Mouse (Mus musculus) forebrain, embryonic 11.5 days (tissue): ENCODE data around the gene Rfesd. TPM values are rescaled to one million over a fixed set of nuclear protein-coding genes. Genes with fewer than 3 reads are reported as not detected.

ENCODE experiments used
- ATAC-seq: fragments of 200-750 bp; cut with Nextera tagmentation; replicated peaks from 2 replicates; pipeline ENCODE4 v1.8.0; 2017; ENCODE audit warnings: moderate TSS enrichment; ENCODE audit not compliant: low FRiP score
- DNase-seq: peaks from one replicate; pipeline ENCODE4 v3.0.0-alpha.2; 2017; ENCODE audit warnings: low spot score
- H3K27ac ChIP-seq: fragments of 300-500 bp; sonication (generic); 2 replicates; pipeline ENCODE4 v1.5.1; 2014; ENCODE audit warnings: low read depth, low read length
- H3K27me3 ChIP-seq: fragments of 300-500 bp; sonication (generic); 2 replicates; pipeline ENCODE4 v1.6.1; 2014; ENCODE audit warnings: mild to moderate bottlenecking, low read length, mixed read lengths; ENCODE audit not compliant: control insufficient read depth, insufficient read depth
- H3K36me3 ChIP-seq: fragments of 300-500 bp; sonication (generic); 2 replicates; pipeline ENCODE4 v1.6.1; 2014; ENCODE audit warnings: mild to moderate bottlenecking, low read length, moderate library complexity, mixed read lengths; ENCODE audit not compliant: control insufficient read depth, insufficient read depth
- H3K4me1 ChIP-seq: fragments of 300-500 bp; sonication (generic); replicated peaks from 2 replicates; pipeline ENCODE4 v1.6.1; 2014; ENCODE audit warnings: low read length, mixed read lengths; ENCODE audit not compliant: control insufficient read depth, insufficient read depth
- H3K4me2 ChIP-seq: fragments of 300-500 bp; sonication (generic); 2 replicates; pipeline ENCODE4 v1.6.1; 2014; ENCODE audit warnings: low read depth, mild to moderate bottlenecking, low read length, moderate library complexity, mixed read lengths; ENCODE audit not compliant: severe bottlenecking
- H3K4me3 ChIP-seq: fragments of 300-500 bp; sonication (generic); 2 replicates; pipeline ENCODE4 v1.5.1; 2014; ENCODE audit warnings: low read depth, low read length
- H3K9ac ChIP-seq: fragments of 300-500 bp; sonication (generic); 2 replicates; pipeline ENCODE4 v1.6.1; 2014; ENCODE audit warnings: low read length
- H3K9me3 ChIP-seq: fragments of 300-500 bp; sonication (generic); 2 replicates; pipeline ENCODE4 v1.6.1; 2016; ENCODE audit warnings: low read length, mixed read lengths; ENCODE audit not compliant: control insufficient read depth
- WGBS: fragments of 180-500 bp; shearing (Covaris S2); extraction: QIAGEN DNeasy Blood & Tissue Kit; methylation state at CpG from one replicate; pipeline ENCODE4 v1.1.7; 2014; 5-methylcytosine and 5-hydroxymethylcytosine counted together
- polyA plus RNA-seq: library from polyadenylated mRNA; unstranded; fragments of >200 nt; fragmentation: Nextera tagmentation; extraction: Ambion mirVana; gene quantifications from 2 replicates; pipeline ENCODE4 v1.2.1, GENCODE M21; 2014

Gene Rfesd
- polyA plus RNA-seq, 1 experiment from 2014 or later = 22.9 TPM

GRCm38 (mm10) chr13:76056261-76056724 lies 37.8 kb upstream of the Rfesd start:
- peak; percentile 94 for ATAC-seq
- peak; percentile 87 for DNase-seq
- Histone ChIP-seq H3K4me3 (peak overlapping the region; percentile 48), H3K4me1 (peaks cover 4% of the 10 kb centered on the region; the same call in 1 of the 2 replicates), H3K9ac (peak overlapping the region; percentile 45), H3K9me3 (no peaks in the 10 kb centered on the region), H3K4me2 (peak overlapping the region; percentile 77), H3K27me3 (peaks cover 31% of the 10 kb centered on the region), H3K36me3 (no peaks in the 10 kb centered on the region), H3K27ac (no peak overlapping the region)
- 0% methylated on average over 34 of the region's 34 CpGs for WGBS

GRCm38 (mm10) chr13:76055391-76056232 lies 37.1 kb upstream of the Rfesd start:
- ATAC-seq (peak; percentile 58), DNase-seq (peak; percentile 76)
- Histone ChIP-seq H3K36me3 (no peaks in the 10 kb centered on the region), H3K27me3 (peaks cover 31% of the 10 kb centered on the region), H3K4me1 (peaks cover 4% of the 10 kb centered on the region; the same call in 1 of the 2 replicates), H3K9ac (peak overlapping the region; percentile 45), H3K27ac (no peak overlapping the region), H3K4me3 (peak overlapping the region; percentile 48), H3K4me2 (peak overlapping the region; percentile 77), H3K9me3 (no peaks in the 10 kb centered on the region)
- WGBS = under 1% methylated on average over 56 of the region's 59 CpGs

DNA sequence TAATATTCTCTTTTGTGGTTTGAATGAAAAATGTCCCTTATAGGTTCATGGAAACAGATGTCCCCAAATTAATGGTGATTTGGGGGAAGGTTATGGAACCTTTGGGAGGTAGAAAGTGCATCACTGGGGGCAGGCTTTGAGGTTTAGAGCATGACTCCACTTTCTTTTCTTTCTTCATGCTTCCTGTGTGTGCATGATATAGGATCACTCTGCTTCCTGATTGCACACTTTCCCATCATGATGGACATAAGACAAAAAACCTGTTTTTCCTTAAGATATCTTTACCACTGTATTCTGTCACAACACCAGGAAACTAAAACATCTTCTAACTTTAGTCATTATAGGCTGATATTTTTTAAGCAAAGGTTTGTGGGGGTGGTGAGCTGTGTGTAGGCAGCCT lies 26.5 kb upstream of the Rfesd start:
- H3K4me1 ChIP-seq = no peaks in the 10 kb centered on the region
- no peaks in the 10 kb centered on the region for H3K36me3 ChIP-seq
- H3K9ac ChIP-seq = no peak overlapping the region
- DNase-seq (no peak), ATAC-seq (no peak)
- H3K4me3 ChIP-seq = no peak overlapping the region
- H3K27me3 ChIP-seq = no peaks in the 10 kb centered on the region
- H3K4me2 ChIP-seq = no peak overlapping the region
- H3K9me3 ChIP-seq = no peaks in the 10 kb centered on the region
- H3K27ac ChIP-seq = no peak overlapping the region

DNA sequence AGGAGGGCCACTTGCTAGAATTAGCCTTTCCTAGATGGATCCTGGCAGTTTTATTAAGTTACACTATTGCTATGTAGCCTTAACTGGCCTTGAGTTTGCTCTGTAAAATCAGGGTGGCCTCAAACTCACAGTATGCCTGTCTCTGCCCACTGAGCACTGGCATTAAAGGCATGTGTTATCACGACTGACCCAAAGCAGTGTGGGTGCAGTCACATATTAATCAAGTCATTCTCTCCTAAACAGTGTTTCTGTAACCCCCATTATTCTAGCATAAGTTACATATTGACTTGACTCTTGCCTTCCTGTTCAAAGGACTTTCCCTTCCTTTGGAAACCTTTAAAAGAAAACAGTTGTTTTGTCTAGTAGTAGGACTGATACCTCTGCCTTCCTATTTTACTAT lies 23.9 kb upstream of the Rfesd start:
- Histone ChIP-seq H3K36me3 (no peaks in the 10 kb centered on the region), H3K4me2 (no peak overlapping the region), H3K4me1 (no peaks in the 10 kb centered on the region), H3K27ac (no peak overlapping the region), H3K4me3 (no peak overlapping the region), H3K9me3 (no peaks in the 10 kb centered on the region), H3K27me3 (no peaks in the 10 kb centered on the region), H3K9ac (no peak overlapping the region)
- 59% methylated on average over 1 of the region's 1 CpGs for WGBS
- no peak for ATAC-seq
- DNase-seq = no peak

DNA sequence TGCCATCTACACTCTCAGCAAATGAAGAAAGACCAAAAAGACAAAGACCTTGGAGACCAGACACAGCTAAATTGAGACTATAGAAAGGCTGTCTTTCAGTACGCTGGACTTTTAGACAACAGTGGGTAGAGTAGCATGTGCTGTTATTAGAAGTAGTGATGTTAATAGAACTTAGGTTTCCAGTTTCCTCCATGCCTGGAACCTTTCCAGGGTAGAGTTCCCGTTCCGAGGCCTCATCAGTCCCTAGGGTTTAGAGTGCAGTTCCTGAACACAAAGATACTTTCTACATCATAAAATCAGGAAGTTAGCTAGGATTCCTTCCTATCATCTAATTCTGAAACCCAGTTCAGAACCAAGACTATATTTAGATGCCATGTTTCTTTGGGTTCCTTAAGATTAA lies 6.1 kb upstream of the Rfesd start:
- Histone ChIP-seq H3K9me3 (no peaks in the 10 kb centered on the region), H3K4me1 (no peaks in the 10 kb centered on the region), H3K27ac (no peak overlapping the region), H3K4me3 (no peak overlapping the region), H3K36me3 (no peaks in the 10 kb centered on the region), H3K27me3 (no peaks in the 10 kb centered on the region), H3K9ac (no peak overlapping the region), H3K4me2 (no peak overlapping the region)
- DNase-seq (no peak), ATAC-seq (no peak)
- WGBS = 89% methylated on average over 3 of the region's 3 CpGs

GRCm38 (mm10) chr13:76021782-76022181 lies 3.3 kb upstream of the Rfesd start:
- Histone ChIP-seq H3K9ac (no peak overlapping the region), H3K4me3 (no peak overlapping the region), H3K9me3 (no peaks in the 10 kb centered on the region), H3K27ac (no peak overlapping the region), H3K4me1 (no peaks in the 10 kb centered on the region), H3K27me3 (no peaks in the 10 kb centered on the region), H3K36me3 (no peaks in the 10 kb centered on the region), H3K4me2 (no peak overlapping the region)
- ATAC-seq = no peak
- no peak for DNase-seq
- WGBS = 88% methylated on average over 2 of the region's 2 CpGs

- peak overlapping the region; percentile 78; the same call in 1 of the 2 replicates for H3K4me2 ChIP-seq
- H3K36me3 ChIP-seq = no peaks in the 10 kb centered on the region
- H3K9me3 ChIP-seq = no peaks in the 10 kb centered on the region
- no peak overlapping the region; the same call in 1 of the 2 replicates for H3K9ac ChIP-seq
- ATAC-seq (peak; percentile 64), DNase-seq (no peak)
- H3K4me1 ChIP-seq = no peaks in the 10 kb centered on the region
- H3K27me3 ChIP-seq = no peaks in the 10 kb centered on the region
- 48% methylated on average over 5 of the region's 5 CpGs for WGBS
- H3K27ac ChIP-seq = no peak overlapping the region
- H3K4me3 ChIP-seq = peak overlapping the region; percentile 72
Measured at GRCm38 (mm10) chr13:76018844-76019400, 403 bp upstream of the Rfesd start.

- peak overlapping the region; percentile 72; the same call in 1 of the 2 replicates for H3K27ac ChIP-seq
- H3K4me1 ChIP-seq = no peaks in the 10 kb centered on the region
- no peaks in the 10 kb centered on the region for H3K9me3 ChIP-seq
- H3K27me3 ChIP-seq = no peaks in the 10 kb centered on the region
- ATAC-seq = no peak
- 76% methylated on average over 4 of the region's 4 CpGs for WGBS
- no peaks in the 10 kb centered on the region for H3K36me3 ChIP-seq
- H3K4me2 ChIP-seq = peak overlapping the region; percentile 78
- no peak for DNase-seq
- peak overlapping the region; percentile 88 for H3K9ac ChIP-seq
- H3K4me3 ChIP-seq = peak overlapping the region; percentile 72
Measured at GRCm38 (mm10) chr13:76017465-76017864, 1.1 kb downstream of the Rfesd start.
